Mouse (Mus musculus) forebrain, embryonic 10.5 days (tissue): ENCODE results near the gene Steap3. TPM values are rescaled to one million over a fixed set of nuclear protein-coding genes. Genes with fewer than 3 reads are reported as not detected.
A peak's percentile ranks its signal among the peaks of the same experiment; 100 is the strongest.

Experiments used
- DNase-seq: peaks from one replicate; pipeline ENCODE4 v3.0.0-alpha.2; 2017; ENCODE audit warnings: low spot score; ENCODE audit errors: extremely low spot score
- H3K27ac ChIP-seq: fragments of 300-500 bp; sonication (generic); 2 replicates; pipeline ENCODE4 v1.5.1; 2016; ENCODE audit warnings: mild to moderate bottlenecking
- H3K27me3 ChIP-seq: fragments of 300-500 bp; sonication (generic); 2 replicates; pipeline ENCODE4 v1.6.1; 2016; ENCODE audit warnings: mild to moderate bottlenecking; ENCODE audit not compliant: poor library complexity, severe bottlenecking
- H3K36me3 ChIP-seq: fragments of 300-500 bp; sonication (generic); replicated peaks from 2 replicates; pipeline ENCODE4 v1.6.1; 2016; ENCODE audit warnings: mild to moderate bottlenecking, moderate library complexity
- H3K4me1 ChIP-seq: fragments of 300-500 bp; sonication (generic); 2 replicates; pipeline ENCODE4 v1.6.1; 2016
- H3K4me3 ChIP-seq: fragments of 300-500 bp; sonication (generic); 2 replicates; pipeline ENCODE4 v1.5.1; 2016; ENCODE audit warnings: mild to moderate bottlenecking, moderate library complexity
- H3K9me3 ChIP-seq: fragments of 300-500 bp; sonication (generic); 2 replicates; pipeline ENCODE4 v1.6.1; 2016; ENCODE audit warnings: mild to moderate bottlenecking, moderate library complexity
- WGBS: fragments of 180-500 bp; shearing (Covaris S2); methylation state at CpG from one replicate; pipeline ENCODE4 v1.1.7; 2016; 5-methylcytosine and 5-hydroxymethylcytosine counted together
- polyA plus RNA-seq: library from polyadenylated mRNA; unstranded; fragments of >200 nt; fragmentation: Nextera tagmentation; extraction: Ambion mirVana; gene quantifications from 2 replicates; pipeline ENCODE4 v1.2.1, GENCODE M21; 2016

Steap3 gene
- polyA plus RNA-seq, 1 experiment from 2014 or later, result 3.4 TPM

DNA sequence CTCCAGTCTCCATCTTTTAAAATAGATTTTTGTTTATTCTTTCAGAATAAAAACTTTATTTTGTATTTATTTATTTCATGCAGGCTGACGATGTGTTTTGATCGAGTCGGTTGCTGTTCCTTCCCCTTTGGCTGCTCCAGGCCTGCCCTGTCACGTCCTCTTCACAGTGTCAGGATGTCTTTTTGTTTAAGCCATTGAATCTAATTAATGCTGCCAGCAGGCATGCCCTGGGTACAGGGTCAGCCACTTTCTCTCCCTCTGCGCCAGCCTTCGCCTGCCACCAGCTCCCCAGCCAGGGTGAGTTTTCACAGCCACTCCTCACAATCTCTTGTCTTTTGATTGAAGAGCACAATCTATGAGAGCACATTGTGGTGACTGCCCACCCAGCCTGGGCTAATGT is 51.7 kb downstream of the Steap3 start:
- Histone ChIP-seq H3K9me3 (no peaks in the 10 kb centered on the region), H3K36me3 (no peaks in the 10 kb centered on the region), H3K27me3 (no peaks in the 10 kb centered on the region), H3K4me1 (peaks cover 5% of the 10 kb centered on the region; the same call in 1 of the 2 replicates), H3K27ac (no peak overlapping the region), H3K4me3 (no peak overlapping the region)
- WGBS, result 68% methylated on average over 6 of the region's 6 CpGs
- no peak for DNase-seq

DNA sequence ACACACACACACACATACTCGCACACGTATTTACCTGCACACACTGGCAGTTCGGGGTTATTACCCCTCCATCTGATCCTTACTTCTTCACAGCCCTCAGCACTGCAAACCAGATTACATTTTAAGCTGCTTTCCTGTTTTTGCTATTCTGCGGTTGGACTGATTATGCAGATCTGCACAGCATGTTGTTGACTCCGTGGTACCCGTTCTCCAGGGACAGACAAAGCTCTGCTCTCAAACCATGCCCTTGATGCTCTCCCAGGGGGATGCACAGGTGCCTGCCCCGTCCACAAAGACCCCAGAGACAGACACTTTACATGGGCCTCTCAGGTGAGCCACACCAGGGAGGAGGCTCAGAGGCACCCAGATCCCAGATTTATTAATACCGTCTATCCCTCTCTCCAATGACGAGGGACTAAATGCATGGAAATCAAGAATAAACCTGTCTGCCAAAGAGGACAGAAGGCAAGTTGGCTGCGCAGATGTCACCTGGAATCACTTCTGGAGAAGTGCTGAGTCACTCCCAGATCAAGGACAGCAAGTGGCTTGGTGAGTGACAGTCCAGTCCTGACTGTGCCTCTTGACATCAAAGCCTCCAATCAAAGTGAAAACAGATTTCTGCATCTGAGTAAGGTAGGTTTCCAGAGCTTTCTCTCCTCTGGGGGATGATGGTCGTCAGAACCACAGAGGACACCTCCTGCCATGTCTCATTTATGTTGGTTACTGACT is 63.8 kb downstream of the Steap3 start:
- Histone ChIP-seq H3K27ac (no peak overlapping the region), H3K4me1 (no peaks in the 10 kb centered on the region), H3K36me3 (no peaks in the 10 kb centered on the region), H3K27me3 (no peaks in the 10 kb centered on the region), H3K4me3 (no peak overlapping the region), H3K9me3 (no peaks in the 10 kb centered on the region)
- DNase-seq, result no peak
- 82% methylated on average over 11 of the region's 11 CpGs for WGBS

- H3K27me3 ChIP-seq, result no peaks in the 10 kb centered on the region
- H3K9me3 ChIP-seq, result no peaks in the 10 kb centered on the region
- no peaks in the 10 kb centered on the region for H3K4me1 ChIP-seq
- no peaks in the 10 kb centered on the region for H3K36me3 ChIP-seq
- H3K27ac ChIP-seq, result no peak overlapping the region
- H3K4me3 ChIP-seq, result no peak overlapping the region
- DNase-seq, result no peak
- WGBS, result 78% methylated on average over 6 of the region's 6 CpGs
These were observed 64.9 kb downstream of the Steap3 start for GRCm38 (mm10) chr1:120207568-120207967.

- H3K9me3 ChIP-seq, result no peaks in the 10 kb centered on the region
- H3K27ac ChIP-seq, result no peak overlapping the region
- no peaks in the 10 kb centered on the region for H3K4me1 ChIP-seq
- no peaks in the 10 kb centered on the region for H3K36me3 ChIP-seq
- no peak for DNase-seq
- no peak overlapping the region for H3K4me3 ChIP-seq
- no peaks in the 10 kb centered on the region for H3K27me3 ChIP-seq
- WGBS, result 17% methylated on average over 1 of the region's 1 CpGs
These were observed 67.7 kb downstream of the Steap3 start for GRCm38 (mm10) chr1:120204834-120205233.

GRCm38 (mm10) chr1:120203836-120204235 is 68.7 kb downstream of the Steap3 start:
- Histone ChIP-seq H3K27me3 (no peaks in the 10 kb centered on the region), H3K4me3 (no peak overlapping the region), H3K27ac (no peak overlapping the region), H3K36me3 (no peaks in the 10 kb centered on the region), H3K4me1 (no peaks in the 10 kb centered on the region), H3K9me3 (no peaks in the 10 kb centered on the region)
- WGBS, result 84% methylated on average over 5 of the region's 5 CpGs
- DNase-seq, result no peak

DNA sequence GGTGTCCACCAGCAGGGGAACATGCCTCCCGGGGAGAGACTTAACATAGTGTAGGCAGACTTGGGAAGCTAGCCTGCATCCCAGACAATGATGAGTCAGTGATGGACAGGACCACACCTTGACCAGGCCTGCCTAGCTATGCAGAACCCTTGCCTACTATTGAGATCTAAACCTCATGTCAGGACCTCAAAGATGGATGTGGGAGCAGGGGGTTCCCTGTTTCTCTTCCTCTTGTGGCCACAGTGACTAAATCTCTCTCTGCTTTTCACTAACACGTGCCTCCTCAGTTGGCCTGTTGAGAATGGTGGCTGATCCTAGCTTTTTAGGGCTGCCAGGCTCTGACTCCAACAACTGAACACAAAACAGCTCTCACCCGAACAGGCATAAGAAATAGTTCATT is 70.0 kb downstream of the Steap3 start:
- H3K27me3 ChIP-seq, result no peaks in the 10 kb centered on the region
- no peak overlapping the region for H3K27ac ChIP-seq
- no peak for DNase-seq
- 78% methylated on average over 3 of the region's 3 CpGs for WGBS
- no peaks in the 10 kb centered on the region for H3K9me3 ChIP-seq
- no peak overlapping the region for H3K4me3 ChIP-seq
- no peaks in the 10 kb centered on the region for H3K36me3 ChIP-seq
- H3K4me1 ChIP-seq, result no peaks in the 10 kb centered on the region

DNA sequence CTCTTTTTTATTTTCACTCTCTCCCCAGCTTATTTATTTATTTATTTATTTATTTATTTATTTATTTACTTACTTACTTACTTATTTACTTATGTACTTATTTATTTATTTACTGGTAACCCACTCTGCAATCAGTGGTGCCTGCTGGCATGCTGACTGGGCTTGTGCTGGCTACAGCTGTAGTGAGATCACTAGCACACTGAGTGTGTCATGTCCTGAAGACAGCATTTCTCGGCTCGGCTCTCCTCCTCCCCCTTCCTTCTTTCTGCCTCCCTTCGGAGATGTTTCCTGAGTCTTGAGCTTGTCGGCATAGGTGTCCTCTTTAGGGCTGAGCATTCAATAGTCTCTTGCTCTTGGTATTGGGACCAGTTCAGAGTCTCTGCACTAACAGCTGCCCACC is 73.6 kb downstream of the Steap3 start:
- WGBS, result 83% methylated on average over 4 of the region's 4 CpGs
- H3K9me3 ChIP-seq, result no peaks in the 10 kb centered on the region
- H3K27me3 ChIP-seq, result no peaks in the 10 kb centered on the region
- DNase-seq, result no peak
- no peak overlapping the region for H3K4me3 ChIP-seq
- no peaks in the 10 kb centered on the region for H3K36me3 ChIP-seq
- 0 out of 2 replicates have a peak, but pooled peaks cover 6% of the 10 kb centered on the region for H3K4me1 ChIP-seq
- H3K27ac ChIP-seq, result no peak overlapping the region

- Histone ChIP-seq H3K36me3 (no peaks in the 10 kb centered on the region), H3K4me3 (no peak overlapping the region), H3K9me3 (no peaks in the 10 kb centered on the region), H3K4me1 (0 out of 2 replicates have a peak, but pooled peaks cover 6% of the 10 kb centered on the region), H3K27ac (no peak overlapping the region), H3K27me3 (no peaks in the 10 kb centered on the region)
- 61% methylated on average over 3 of the region's 3 CpGs for WGBS
- DNase-seq, result no peak
These were observed 74.4 kb downstream of the Steap3 start for GRCm38 (mm10) chr1:120198151-120198550.

DNA sequence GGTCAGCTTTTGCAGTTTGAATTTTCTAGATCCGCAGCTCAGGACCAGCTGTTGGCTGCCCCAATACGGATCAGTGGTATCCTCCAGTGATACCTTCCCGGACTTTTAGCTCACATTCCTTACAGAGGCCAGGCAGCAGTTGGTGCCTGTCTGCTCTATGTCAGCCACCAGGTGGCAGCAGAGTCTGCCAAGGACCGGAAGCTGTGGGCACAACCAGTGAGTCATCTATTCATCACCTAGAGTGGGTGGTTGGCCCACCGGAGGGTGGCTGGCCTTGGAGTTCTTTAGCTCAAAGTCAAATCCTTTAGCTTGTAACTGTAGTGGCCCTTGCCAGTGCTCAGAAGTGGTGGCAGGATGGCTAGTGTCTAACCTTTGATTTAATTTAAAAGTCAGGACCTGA is 75.3 kb downstream of the Steap3 start:
- Histone ChIP-seq H3K27me3 (no peaks in the 10 kb centered on the region), H3K4me1 (0 out of 2 replicates have a peak, but pooled peaks cover 6% of the 10 kb centered on the region), H3K27ac (no peak overlapping the region), H3K4me3 (no peak overlapping the region), H3K9me3 (no peaks in the 10 kb centered on the region), H3K36me3 (no peaks in the 10 kb centered on the region)
- DNase-seq, result peak; percentile 73
- WGBS, result 16% methylated on average over 5 of the region's 5 CpGs

DNA sequence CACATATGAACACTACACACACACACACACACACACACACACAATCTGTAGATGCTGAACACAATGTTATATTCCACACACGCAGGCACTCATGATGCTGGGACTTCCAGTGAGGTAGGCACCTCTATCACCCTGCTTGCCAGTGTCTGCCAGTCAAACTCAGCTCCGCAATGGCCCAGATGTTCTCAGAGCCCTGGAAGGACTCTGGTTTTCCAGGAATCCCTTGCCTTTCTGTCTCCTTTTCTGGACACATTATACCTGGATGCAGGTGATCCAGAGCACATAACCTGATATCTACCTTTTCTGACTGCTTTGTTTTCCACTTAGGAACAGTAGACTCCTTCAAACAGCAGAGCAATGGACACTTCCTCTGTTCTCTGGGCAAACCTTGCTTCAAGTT is 75.8 kb downstream of the Steap3 start:
- H3K36me3 ChIP-seq, result no peaks in the 10 kb centered on the region
- 90% methylated on average over 2 of the region's 2 CpGs for WGBS
- DNase-seq, result no peak

GRCm38 (mm10) chr1:120195947-120196346 is 76.6 kb downstream of the Steap3 start:
- Histone ChIP-seq H3K9me3 (no peaks in the 10 kb centered on the region), H3K27ac (no peak overlapping the region), H3K27me3 (no peaks in the 10 kb centered on the region), H3K4me1 (0 out of 2 replicates have a peak, but pooled peaks cover 6% of the 10 kb centered on the region), H3K4me3 (no peak overlapping the region), H3K36me3 (no peaks in the 10 kb centered on the region)
- DNase-seq, result no peak
- 71% methylated on average over 5 of the region's 5 CpGs for WGBS

More for the DNA sequence above, 75.8 kb downstream of the Steap3 start:
- H3K4me1 ChIP-seq, result 0 out of 2 replicates have a peak, but pooled peaks cover 6% of the 10 kb centered on the region
- no peaks in the 10 kb centered on the region for H3K27me3 ChIP-seq
- no peak overlapping the region for H3K27ac ChIP-seq
- H3K4me3 ChIP-seq, result no peak overlapping the region
- no peaks in the 10 kb centered on the region for H3K9me3 ChIP-seq

DNA sequence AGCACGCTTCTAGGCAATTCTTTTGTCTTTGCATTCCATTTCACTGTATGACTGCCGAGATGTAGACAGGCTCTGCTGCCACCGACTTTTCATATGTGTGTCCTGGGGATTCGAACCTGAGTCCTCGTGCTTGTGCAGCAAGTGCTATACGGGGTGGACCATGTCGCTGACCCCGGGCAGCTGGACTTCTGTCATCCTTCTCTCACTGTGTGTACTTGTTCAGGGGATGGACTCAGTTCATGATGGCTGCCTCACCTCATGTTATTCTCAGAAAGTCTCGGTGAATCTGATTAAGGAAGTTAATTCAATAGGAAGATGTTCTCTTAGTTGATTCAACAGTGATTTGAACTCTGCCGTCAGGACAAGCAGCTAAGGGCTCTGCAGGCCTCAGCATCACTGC is 78.9 kb downstream of the Steap3 start:
- 94% methylated on average over 10 of the region's 10 CpGs for WGBS
- DNase-seq, result no peak
- H3K27ac ChIP-seq, result no peak overlapping the region
- no peaks in the 10 kb centered on the region for H3K9me3 ChIP-seq
- H3K27me3 ChIP-seq, result no peaks in the 10 kb centered on the region
- H3K4me1 ChIP-seq, result 0 out of 2 replicates have a peak, but pooled peaks cover 6% of the 10 kb centered on the region
- no peaks in the 10 kb centered on the region for H3K36me3 ChIP-seq
- H3K4me3 ChIP-seq, result no peak overlapping the region

GRCm38 (mm10) chr1:120192321-120192720 is 80.2 kb downstream of the Steap3 start:
- Histone ChIP-seq H3K36me3 (no peaks in the 10 kb centered on the region), H3K27me3 (no peaks in the 10 kb centered on the region), H3K9me3 (no peaks in the 10 kb centered on the region), H3K4me3 (no peak overlapping the region), H3K4me1 (peaks cover 9% of the 10 kb centered on the region; the same call in 1 of the 2 replicates), H3K27ac (no peak overlapping the region)
- DNase-seq, result no peak
- 88% methylated on average over 6 of the region's 6 CpGs for WGBS
